Mouse (Mus musculus) testis, adult 2 months (tissue): ENCODE data around the gene Por.

Experiments used
- CTCF ChIP-seq: fragments of 200-500 bp; IDR thresholded peaks from 2 replicates; pipeline ENCODE4 v1.5.1; 2012; ENCODE audit warnings: low read depth, mild to moderate bottlenecking, inconsistent platforms, low read length, moderate library complexity; ENCODE audit not compliant: control insufficient read depth, insufficient read depth, insufficient replicate concordance
- POLR2A ChIP-seq: fragments of 200-500 bp; IDR thresholded peaks from 2 replicates; pipeline ENCODE4 v1.6.1; 2012; ENCODE audit warnings: low read depth, mild to moderate bottlenecking, inconsistent platforms, low read length, moderate library complexity; ENCODE audit not compliant: control insufficient read depth

GRCm38 (mm10) chr5:135702682-135703192 is 32.9 kb downstream of the Por start:
- TF ChIP-seq POLR2A (no peak), CTCF (no peak)
